Mouse (Mus musculus) stomach, embryonic 16.5 days (tissue): ENCODE measurements around the gene Jsrp1. TPM values are rescaled to one million over a fixed set of nuclear protein-coding genes. Genes with fewer than 3 reads are reported as not detected.
A peak's percentile ranks its signal among the peaks of the same experiment; 100 is the strongest.

Source experiments
- ATAC-seq: fragments of 200-750 bp; cut with Nextera tagmentation; 2 replicates; pipeline ENCODE4 v1.8.0; 2017; ENCODE audit warnings: moderate number of reproducible peaks, moderate TSS enrichment; ENCODE audit not compliant: insufficient read depth, low FRiP score
- H3K27ac ChIP-seq: fragments of 300-500 bp; sonication (generic); 2 replicates; pipeline ENCODE4 v1.5.1; 2014; ENCODE audit warnings: low read length
- H3K27me3 ChIP-seq: fragments of 300-500 bp; sonication (generic); 2 replicates; pipeline ENCODE4 v1.6.1; 2014; ENCODE audit warnings: low read length, control low read depth, mixed read lengths; ENCODE audit not compliant: control insufficient read depth, insufficient read depth
- H3K36me3 ChIP-seq: fragments of 300-500 bp; sonication (generic); 2 replicates; pipeline ENCODE4 v1.6.1; 2014; ENCODE audit warnings: low read length; ENCODE audit not compliant: control insufficient read depth, insufficient read depth
- H3K4me1 ChIP-seq: fragments of 300-500 bp; sonication (generic); 2 replicates; pipeline ENCODE4 v1.6.1; 2014; ENCODE audit warnings: low read length, control low read depth, mixed read lengths; ENCODE audit not compliant: control insufficient read depth, insufficient read depth
- H3K4me2 ChIP-seq: fragments of 300-500 bp; sonication (generic); 2 replicates; pipeline ENCODE4 v1.6.1; 2014; ENCODE audit warnings: low read depth, low read length, mixed read lengths
- H3K4me3 ChIP-seq: fragments of 300-500 bp; sonication (generic); replicated peaks from 2 replicates; pipeline ENCODE4 v1.5.1; 2014; ENCODE audit warnings: mild to moderate bottlenecking, low read length
- H3K9ac ChIP-seq: fragments of 300-500 bp; sonication (generic); 2 replicates; pipeline ENCODE4 v1.6.1; 2014; ENCODE audit warnings: low read length
- H3K9me3 ChIP-seq: fragments of 300-500 bp; sonication (generic); replicated peaks from 2 replicates; pipeline ENCODE4 v1.6.1; 2016; ENCODE audit warnings: low read length, control low read depth; ENCODE audit not compliant: control insufficient read depth
- WGBS: fragments of 180-500 bp; shearing (Covaris S2); extraction: QIAGEN DNeasy Blood & Tissue Kit; methylation state at CpG from one replicate; pipeline ENCODE4 v1.1.7; 2014; 5-methylcytosine and 5-hydroxymethylcytosine counted together
- polyA plus RNA-seq: library from polyadenylated mRNA; unstranded; fragments of >200 nt; fragmentation: Nextera tagmentation; extraction: Ambion mirVana; gene quantifications from 2 replicates; pipeline ENCODE4 v1.2.1, GENCODE M21; 2015

Gene Jsrp1
- polyA plus RNA-seq, 1 experiment from 2014 or later = 8.4 TPM

DNA sequence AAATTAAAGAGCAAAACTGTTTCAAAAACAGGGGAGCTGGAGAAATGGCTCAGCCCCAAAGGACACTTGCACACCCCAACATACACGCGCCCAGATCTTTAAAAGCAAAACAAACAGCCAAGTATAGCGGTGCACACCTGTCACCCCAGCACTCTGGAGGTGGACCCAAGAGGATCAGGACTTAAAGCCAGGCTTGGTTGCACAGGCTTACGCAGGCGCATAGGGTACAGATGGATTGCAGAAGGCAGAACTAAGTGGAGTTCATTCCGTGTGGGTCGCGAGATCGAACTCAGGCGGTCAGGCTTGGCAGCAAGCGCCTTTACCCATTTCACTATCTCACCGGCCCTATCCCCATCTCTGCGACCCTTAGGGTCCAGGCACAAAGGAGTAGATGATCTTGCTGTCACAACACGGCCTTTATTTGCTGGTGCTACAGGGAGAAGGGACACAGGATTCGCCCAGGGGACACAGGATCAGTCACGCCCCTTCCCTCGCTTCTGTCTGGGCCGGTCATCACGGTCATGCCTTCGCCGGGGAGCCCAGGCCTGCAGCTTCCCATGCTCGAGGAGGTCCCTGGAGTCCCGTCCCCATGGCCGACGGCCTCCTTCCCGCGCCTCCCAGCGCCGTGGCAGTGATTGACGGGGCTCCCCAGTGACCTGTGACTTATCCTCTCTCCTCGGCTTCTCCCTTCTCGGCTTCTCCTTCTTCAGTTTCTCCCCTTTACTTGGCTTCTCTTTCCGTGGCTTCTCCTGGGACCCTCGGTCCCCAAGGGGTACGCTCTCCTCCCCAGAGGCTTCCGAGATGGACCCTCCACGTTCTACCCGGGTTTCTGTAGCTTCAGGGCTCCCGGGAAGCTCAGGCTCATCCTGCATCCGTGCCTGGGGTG lies 5.0 kb downstream of the Jsrp1 start:
- Histone ChIP-seq H3K27ac (no peak overlapping the region), H3K4me1 (peaks cover 21% of the 10 kb centered on the region), H3K27me3 (peaks cover 3% of the 10 kb centered on the region; the same call in 1 of the 2 replicates), H3K4me3 (peak overlapping the region; percentile 17), H3K36me3 (peaks cover 15% of the 10 kb centered on the region; the same call in 1 of the 2 replicates), H3K9me3 (no peaks in the 10 kb centered on the region), H3K9ac (peak overlapping the region; percentile 22), H3K4me2 (peak overlapping the region; percentile 19)
- ATAC-seq = no peak
- WGBS = 22% methylated on average over 40 of the region's 40 CpGs

DNA sequence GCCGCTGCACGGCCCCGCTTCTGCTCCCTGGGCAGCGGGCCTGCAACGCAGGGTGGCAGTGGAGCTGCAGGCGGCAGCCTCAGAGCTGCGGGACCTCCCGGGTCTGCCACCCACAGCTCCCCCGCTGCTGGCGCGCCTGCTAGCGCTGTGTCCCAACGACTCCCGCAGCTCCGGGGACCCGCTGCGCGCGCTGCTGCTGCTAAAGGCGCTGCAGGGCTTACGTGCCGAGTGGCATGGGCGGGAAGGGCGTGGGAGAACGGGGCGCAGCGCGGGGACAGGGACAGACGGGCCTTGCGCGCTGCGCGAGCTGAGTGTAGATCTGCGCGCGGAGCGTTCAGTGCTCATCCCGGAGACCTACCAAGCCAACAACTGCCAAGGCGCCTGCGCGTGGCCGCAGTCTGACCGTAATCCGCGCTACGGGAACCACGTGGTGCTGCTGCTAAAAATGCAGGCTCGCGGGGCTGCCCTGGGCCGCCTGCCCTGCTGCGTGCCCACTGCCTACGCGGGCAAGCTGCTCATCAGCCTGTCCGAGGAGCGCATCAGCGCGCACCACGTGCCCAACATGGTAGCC lies 6.2 kb downstream of the Jsrp1 start:
- peaks cover 26% of the 10 kb centered on the region for H3K36me3 ChIP-seq
- peak overlapping the region; percentile 77 for H3K9ac ChIP-seq
- H3K4me2 ChIP-seq = peak overlapping the region; percentile 94
- H3K9me3 ChIP-seq = no peaks in the 10 kb centered on the region
- peak overlapping the region; percentile 51 for H3K4me3 ChIP-seq
- H3K27ac ChIP-seq = peak overlapping the region; percentile 76
- WGBS = under 1% methylated on average over 58 of the region's 58 CpGs
- peaks cover 3% of the 10 kb centered on the region; the same call in 1 of the 2 replicates for H3K27me3 ChIP-seq
- ATAC-seq = peak; percentile 67
- peaks cover 21% of the 10 kb centered on the region for H3K4me1 ChIP-seq

- Histone ChIP-seq H3K9ac (peak overlapping the region; percentile 77), H3K27ac (peak overlapping the region; percentile 76), H3K4me1 (peaks cover 21% of the 10 kb centered on the region), H3K36me3 (peaks cover 26% of the 10 kb centered on the region), H3K4me2 (peak overlapping the region; percentile 94), H3K27me3 (peaks cover 3% of the 10 kb centered on the region; the same call in 1 of the 2 replicates), H3K9me3 (no peaks in the 10 kb centered on the region), H3K4me3 (peak overlapping the region; percentile 51)
- WGBS = 50% methylated on average over 34 of the region's 34 CpGs
- ATAC-seq = no peak
Measured at GRCm38 (mm10) chr10:80806341-80807056, 6.8 kb downstream of the Jsrp1 start.

DNA sequence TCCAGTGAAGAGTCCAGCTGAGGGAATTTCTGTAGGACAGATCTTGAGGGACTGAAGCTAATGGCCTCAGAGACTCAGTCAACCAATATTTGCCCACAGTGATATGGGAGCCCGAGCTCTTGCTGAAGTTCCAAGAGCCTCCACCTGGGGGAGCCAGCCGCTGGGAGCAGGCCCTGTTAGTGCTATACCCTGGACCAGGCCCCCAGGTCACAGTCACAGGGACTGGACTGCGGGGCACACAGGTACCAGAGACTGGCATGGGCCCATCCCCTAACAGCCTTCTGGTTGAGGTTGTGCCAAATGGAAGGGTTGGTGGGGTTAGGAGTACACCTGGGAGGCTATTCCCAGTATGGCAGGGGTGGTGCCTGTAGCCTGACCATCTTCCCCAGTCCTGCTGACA lies 7.4 kb downstream of the Jsrp1 start:
- Histone ChIP-seq H3K27me3 (peaks cover 3% of the 10 kb centered on the region; the same call in 1 of the 2 replicates), H3K9me3 (no peaks in the 10 kb centered on the region), H3K9ac (peak overlapping the region; percentile 7; the same call in 1 of the 2 replicates), H3K4me3 (no peak overlapping the region), H3K27ac (no peak overlapping the region), H3K36me3 (peaks cover 26% of the 10 kb centered on the region), H3K4me2 (no peak overlapping the region), H3K4me1 (peaks cover 21% of the 10 kb centered on the region)
- ATAC-seq = peak; percentile 45
- 13% methylated on average over 3 of the region's 3 CpGs for WGBS

- no peak overlapping the region for H3K4me2 ChIP-seq
- H3K4me3 ChIP-seq = no peak overlapping the region
- no peaks in the 10 kb centered on the region for H3K9me3 ChIP-seq
- no peak overlapping the region for H3K27ac ChIP-seq
- peaks cover 26% of the 10 kb centered on the region for H3K36me3 ChIP-seq
- H3K4me1 ChIP-seq = peaks cover 21% of the 10 kb centered on the region
- H3K27me3 ChIP-seq = peaks cover 1% of the 10 kb centered on the region; the same call in 1 of the 2 replicates
- no peak for ATAC-seq
- H3K9ac ChIP-seq = peak overlapping the region; percentile 7; the same call in 1 of the 2 replicates
- WGBS = 81% methylated on average over 4 of the region's 5 CpGs
Measured at GRCm38 (mm10) chr10:80805322-80805721, 8.0 kb downstream of the Jsrp1 start.

DNA sequence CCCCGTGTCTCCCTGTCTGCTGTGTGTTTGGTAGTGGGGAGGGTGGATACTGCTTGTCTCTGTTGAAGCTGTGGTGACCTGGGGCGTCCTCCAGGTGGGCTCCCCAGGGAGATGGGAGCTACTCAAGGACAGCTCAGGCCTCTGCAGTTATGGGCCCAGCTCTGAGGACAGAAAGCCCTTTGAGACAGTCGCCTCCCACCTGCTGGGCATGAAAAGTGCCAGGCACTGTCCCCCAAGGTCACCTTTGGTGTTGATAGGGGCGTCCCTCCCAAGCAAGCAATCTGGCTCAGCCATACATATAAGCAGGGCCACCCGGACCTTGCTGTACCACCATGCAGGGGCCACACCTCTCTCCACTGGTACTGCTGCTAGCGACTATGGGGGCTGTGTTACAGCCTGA lies 8.4 kb downstream of the Jsrp1 start, which contains the start of gene Amh:
Gene Amh, plus strand, starts transcription at position 328 of the 400 bp plus-strand sequence.
- Histone ChIP-seq H3K9ac (peak within 1 kb of the TSS; percentile 7; the same call in 1 of the 2 replicates), H3K27ac (no peak within 1 kb of the TSS), H3K36me3 (peaks cover 26% of the 10 kb centered on the region), H3K4me1 (peaks cover 21% of the 10 kb centered on the region), H3K9me3 (no peaks in the 10 kb centered on the region), H3K27me3 (no peaks in the 10 kb centered on the region), H3K4me3 (no peak within 1 kb of the TSS), H3K4me2 (no peak within 1 kb of the TSS)
- ATAC-seq = no peak
- WGBS = 66% methylated on average over 6 of the region's 6 CpGs

DNA sequence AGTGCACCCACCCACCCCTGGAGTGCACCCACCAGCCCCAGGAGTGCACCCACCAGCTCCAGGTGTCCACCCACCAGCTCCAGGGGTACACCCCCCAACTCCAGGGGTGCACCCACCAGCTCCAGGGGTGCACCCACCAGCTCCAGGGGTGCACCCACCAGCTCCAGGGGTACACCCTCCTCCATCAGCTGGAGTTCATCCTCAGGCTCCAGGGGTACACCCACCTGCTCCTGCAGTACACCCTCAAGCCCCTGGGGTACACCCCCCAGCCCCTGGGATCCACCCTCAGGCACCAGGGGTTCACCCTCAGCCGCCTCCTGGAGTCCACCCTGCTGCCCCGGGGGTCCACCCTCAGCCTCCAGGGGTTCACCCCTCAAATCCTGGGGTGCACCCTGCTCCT lies 9.0 kb downstream of the Jsrp1 start:
- no peak for ATAC-seq
- no peak overlapping the region for H3K4me3 ChIP-seq
- H3K9ac ChIP-seq = no peak overlapping the region
- no peaks in the 10 kb centered on the region for H3K27me3 ChIP-seq
- WGBS = 97% methylated on average over 2 of the region's 2 CpGs
- H3K27ac ChIP-seq = no peak overlapping the region
- H3K4me1 ChIP-seq = peaks cover 27% of the 10 kb centered on the region
- H3K9me3 ChIP-seq = no peaks in the 10 kb centered on the region
- peaks cover 26% of the 10 kb centered on the region for H3K36me3 ChIP-seq
- H3K4me2 ChIP-seq = no peak overlapping the region

DNA sequence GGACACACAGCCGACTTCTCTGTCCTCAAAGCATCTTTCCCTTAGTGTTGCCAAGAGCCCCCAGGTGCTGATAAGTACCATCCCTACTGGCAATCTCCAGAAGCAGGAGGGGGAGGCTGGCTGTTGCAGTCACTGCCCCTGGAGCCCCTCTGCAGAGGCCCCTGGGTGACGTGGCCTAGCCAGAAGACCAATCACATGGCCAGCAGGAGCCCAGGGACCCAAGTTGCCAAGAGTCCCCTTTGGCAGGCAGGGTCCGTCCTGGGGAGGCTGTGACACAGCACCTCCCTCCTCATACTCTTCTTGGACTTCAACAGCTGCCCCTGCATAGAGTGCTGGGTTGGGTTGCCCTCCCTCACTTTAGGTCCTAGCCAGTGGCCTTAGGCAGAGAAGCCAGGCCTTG lies 10.3 kb downstream of the Jsrp1 start:
- Histone ChIP-seq H3K27ac (no peak overlapping the region), H3K4me3 (no peak overlapping the region), H3K9me3 (no peaks in the 10 kb centered on the region), H3K36me3 (peaks cover 26% of the 10 kb centered on the region), H3K4me1 (peaks cover 22% of the 10 kb centered on the region), H3K4me2 (no peak overlapping the region), H3K27me3 (no peaks in the 10 kb centered on the region), H3K9ac (no peak overlapping the region)
- no peak for ATAC-seq
- 79% methylated on average over 3 of the region's 3 CpGs for WGBS
